Mouse (Mus musculus): Measurements from ENCODE around the gene Rnf38.

DNA sequence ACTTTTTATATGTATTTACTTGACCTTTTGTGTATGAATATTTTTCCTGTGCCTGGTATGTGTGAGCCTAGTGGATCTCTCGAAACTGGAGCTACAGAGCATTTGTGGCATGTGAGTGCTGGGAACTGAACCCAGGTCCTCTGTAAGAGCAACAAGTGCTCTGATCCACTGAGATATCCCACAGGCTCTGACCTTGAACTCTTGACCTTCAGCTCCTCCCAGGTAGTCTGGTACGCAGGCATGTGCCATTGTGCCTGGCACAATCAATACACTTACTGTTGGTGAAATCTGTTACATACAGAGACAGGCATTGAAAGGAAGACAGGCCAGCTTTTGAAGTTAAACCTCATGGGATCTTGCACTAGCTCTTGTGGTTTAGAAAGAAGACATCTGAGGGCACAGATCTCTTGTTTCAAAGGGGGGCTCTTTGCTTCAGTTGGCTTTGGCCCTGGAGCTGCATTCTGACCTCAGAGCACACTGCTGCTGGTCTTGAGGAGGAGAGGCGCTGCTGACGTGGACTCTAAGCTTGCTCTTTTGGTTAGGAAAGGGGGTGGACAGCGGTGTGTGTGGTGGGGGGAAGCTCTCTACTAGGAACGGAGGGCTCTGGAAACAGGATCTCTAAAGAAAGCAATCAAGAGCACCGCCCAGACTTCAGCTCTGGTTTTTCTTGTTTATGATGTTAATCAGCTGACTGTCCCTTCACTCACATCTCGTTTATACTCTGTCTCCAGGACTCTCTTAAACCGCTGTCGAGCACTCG, 135.8 kb downstream of the Rnf38 start:
- no peak for TF ChIP-seq CTCF (IDR thresholded peaks at IDR 0.05; ENCODE audit: insufficient read depth, low read length)
- TF ChIP-seq POLR2A (IDR thresholded peaks at IDR 0.05; ENCODE audit: borderline replicate concordance, extremely low read depth, low read depth, low read length): no peak
